Mouse (Mus musculus): Measurements from ENCODE around the gene Ppp1r3e.

DNA sequence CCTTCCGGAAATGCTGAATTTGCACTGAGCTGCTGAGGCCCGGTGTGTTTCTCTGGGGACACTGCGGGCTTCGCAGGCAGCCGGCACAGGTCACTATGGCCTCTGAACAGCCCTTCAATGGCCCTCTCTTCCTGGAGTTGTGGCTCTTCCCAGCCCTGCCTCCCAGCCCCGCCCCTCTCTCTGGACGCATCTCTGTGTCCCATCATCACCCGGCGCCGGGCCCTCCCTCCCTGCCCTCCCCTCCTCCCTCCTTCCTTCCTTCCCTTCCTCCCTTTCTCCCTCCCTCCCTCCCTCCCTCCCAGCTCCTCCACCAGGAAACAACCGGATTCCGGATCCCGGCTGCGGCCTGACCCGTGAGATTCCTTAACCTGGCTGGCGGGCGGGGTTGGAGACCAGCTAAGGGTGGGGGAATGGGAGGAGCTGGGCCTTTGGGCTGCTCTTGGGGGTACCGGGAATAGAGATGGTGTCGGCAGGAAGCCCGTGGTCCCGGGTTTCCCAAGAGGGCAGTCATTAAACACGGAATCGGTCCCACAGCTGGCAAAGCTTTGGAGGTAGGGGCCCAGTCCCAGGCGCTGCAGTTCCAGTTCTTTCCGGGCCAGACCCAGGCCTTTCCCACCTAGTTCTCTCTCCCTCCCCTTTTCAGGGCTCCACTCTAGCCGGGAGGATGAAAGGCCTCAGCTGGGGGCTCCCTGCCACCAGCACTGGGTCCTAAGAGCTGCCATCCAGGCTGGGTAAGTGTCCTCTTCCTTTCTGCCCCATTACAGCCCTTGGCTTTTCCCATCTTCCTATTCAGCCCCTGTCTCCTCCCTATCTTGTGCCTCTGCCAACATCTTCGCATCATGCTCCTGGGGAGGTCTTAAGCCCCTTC, 6.0 kb upstream of the Ppp1r3e start, which contains the start of the genes Bcl2l2 and Gm20521:
- TF ChIP-seq CTCF (IDR thresholded peaks at IDR 0.05; ENCODE audit: control insufficient read depth, insufficient read depth, insufficient replicate concordance, low read depth, low read length) (no peak), POLR2A (IDR thresholded peaks at IDR 0.05; ENCODE audit: control insufficient read depth, low read depth, low read length) (peak; percentile 69)
